Mouse (Mus musculus): ENCODE data around the gene Manba.
A peak's percentile ranks its signal among the peaks of the same experiment; 100 is the strongest.

The Manba gene

DNA sequence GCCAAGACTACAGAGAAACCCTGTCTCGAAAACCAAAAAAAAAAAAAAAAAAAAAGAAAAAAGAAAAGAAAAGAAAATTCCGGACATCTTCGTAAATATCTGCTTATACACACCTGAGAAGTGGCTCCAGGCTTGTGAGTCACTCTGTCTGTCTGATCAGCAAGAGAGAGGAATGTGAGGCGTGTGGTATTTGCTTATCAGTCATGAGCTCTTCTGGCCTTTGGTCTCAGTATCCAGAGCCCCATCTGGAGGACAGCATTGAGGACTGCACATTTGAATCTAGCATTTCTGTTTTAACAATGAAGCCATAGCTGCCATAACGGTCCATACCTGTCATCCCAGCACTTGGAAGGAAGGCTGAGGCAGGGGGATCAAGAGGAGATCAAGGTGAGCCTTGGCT, 48.7 kb downstream of the Manba start:
- no peak for DNase-seq

DNA sequence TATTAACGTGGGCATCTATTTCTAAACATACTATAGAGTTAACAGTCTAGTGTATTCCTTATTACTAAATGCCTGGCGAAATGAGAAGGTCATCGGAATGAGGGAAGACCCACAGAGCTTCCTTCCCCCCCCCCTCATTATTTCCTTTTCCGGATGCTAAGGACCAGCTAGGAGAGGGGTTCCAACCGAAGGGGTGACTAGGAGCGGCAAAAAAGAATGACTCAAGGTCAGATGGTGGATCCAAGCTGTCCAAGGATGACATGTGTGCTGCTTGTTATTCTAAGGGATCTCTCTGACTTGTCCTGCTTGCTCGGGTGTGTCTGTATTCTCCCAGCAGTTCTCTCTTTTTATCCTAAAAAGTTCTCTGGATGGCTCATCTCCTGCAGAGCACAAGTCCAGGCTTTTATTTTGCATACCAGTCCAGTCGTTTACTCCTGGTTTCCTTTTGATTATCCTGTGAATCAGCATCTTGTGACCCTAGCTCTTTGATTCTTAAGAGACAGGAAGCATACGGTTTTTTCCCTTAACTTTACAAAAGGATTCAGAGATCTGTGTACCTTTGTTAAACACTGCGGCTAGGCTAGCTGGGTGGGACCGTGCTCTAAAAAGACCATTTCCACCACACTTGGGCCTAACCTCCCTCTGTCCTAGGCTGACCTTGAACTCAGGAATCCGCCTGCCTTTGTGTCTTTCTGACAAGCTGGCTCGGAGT, 61.0 kb downstream of the Manba start:
- DNase-seq: no peak

DNA sequence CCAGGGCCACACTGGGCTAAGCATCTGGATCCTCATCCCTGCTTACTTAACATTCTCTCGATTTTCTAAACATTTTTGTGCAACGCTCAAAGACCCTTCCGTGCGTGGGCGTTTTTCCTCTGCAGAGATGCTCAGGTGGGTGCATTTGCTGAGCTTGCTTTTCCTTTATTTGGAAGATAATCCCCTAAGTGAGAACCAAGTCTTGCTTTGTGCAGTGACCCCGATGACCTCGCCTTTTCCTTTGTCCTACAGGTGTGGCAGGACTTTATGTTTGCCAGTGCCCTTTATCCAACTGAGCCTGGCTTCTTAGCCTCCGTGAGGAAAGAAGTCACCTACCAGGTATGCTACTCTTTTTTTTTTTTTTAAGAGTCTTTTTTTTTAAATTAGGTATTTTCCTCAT, 61.9 kb downstream of the Manba start:
- no peak for DNase-seq

DNA sequence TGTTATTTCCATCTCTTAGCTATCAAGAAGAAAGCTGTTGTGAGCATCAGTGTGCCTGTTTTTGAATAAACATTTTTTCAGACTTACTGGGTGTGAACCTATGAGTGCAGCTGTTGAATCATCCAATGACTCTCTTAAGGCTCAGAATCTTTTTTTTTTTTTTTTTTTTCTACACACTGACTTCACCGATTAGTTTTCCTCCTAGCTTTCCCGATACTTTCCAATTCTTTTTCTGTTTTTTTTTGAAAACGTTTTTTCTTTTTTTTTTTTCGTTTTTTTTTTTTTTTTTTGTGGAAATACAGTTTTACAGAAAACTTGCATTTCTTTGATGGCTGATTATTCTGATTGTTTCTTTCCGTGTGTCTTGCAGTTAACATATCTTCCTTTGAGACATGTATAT, 67.5 kb downstream of the Manba start:
- DNase-seq: no peak

DNA sequence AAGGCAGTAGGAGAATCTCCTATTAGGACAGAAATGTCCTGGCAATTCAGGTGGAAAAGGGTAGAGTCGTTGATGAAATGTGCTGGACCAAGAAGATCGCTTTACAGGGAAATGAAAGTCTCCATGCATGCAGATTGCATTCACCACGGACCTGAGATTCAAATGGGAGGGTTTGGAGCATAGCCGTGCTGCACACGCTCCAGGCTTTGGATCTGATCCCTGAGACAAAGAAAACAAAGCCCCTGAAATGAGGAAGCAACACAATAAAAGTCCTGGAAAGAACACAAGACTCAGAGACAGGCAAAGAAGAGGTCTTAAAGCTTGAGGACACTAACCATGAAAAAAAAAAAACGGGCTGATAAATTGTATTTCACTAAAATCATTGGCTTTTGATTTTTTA, 69.8 kb downstream of the Manba start:
- no peak for DNase-seq

DNA sequence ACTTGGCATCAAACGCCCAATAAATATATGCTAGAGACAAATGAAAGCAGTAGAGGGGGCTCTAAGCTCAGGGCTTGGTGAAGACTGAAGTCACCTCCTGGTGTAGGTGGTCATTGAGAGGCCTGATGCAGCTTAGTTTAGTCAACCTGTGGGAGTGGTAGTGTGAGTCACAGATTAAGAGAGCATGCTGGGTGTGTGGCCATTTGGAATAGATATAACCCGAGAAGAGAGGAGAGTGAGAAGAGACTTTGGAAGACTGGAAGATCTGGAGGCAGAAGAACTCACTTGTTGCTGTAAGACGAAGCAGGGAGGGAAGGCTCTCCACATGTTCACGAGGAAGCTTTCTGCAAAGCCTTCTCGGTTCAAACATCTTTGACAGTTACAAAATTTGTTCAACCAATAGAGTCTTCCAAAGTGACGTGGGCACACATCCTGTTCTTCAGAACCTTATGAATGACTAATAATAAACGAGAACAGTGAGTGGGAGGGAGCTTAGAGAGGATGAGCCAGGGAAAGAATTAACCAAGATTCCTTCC, 70.7 kb downstream of the Manba start:
- DNase-seq: no peak

DNA sequence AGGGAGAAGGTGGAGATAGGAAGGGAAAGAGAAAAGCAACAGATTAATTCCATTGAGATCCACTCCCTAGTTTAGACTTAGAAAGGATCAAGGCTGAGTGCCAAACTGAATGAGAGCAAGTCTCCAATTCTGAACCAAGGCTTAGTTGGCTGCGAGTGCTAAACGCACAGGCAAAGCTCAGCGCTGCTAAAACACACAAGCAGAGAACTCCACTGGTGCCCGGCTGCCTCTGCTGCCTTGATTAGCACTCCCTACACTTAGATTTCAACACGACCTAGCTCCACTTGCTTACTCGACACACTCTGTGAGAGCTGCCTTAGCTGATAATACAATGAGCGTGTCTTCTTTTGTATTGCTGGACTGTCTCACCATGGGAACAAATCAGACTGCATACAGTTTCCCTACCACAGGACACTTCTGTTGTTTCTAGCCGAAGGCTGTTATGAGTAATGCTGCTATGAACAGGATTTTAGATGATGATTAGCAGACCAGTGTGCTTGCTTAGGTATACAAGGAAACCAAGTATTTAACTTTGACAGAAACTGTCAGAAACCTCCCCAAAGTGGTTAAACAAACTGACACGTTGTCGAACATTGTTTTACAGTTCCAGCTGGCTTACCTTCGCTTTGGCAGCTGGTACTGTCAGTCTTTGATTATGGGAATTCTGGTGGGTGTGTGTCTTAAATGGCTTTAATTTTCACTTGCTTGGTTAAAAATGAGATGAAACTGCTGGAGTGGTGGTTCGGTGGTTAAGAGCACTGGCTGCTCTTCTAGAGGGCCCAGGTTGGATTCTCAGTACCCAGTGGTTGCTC, 71.6 kb downstream of the Manba start:
- DNase-seq: no peak

DNA sequence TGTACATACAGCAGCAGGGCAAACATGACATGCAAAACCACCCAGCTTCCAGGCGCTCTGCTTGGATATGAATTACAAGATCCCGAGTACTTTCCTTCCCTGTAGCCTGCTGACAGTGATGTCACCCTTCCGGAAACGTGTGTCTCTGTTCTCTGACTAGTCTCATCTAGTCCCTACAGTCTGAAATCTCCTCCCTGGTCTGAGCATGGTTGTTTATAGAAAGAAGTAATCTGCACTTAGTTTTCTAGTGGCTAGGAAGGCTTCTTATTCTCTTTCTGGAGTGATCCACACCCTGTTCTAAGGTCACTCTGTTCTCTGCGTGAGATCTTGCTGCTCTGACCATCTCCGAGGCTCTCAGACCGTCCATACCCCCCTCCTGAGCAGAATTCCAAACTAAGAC, 76.6 kb downstream of the Manba start:
- DNase-seq: no peak

DNA sequence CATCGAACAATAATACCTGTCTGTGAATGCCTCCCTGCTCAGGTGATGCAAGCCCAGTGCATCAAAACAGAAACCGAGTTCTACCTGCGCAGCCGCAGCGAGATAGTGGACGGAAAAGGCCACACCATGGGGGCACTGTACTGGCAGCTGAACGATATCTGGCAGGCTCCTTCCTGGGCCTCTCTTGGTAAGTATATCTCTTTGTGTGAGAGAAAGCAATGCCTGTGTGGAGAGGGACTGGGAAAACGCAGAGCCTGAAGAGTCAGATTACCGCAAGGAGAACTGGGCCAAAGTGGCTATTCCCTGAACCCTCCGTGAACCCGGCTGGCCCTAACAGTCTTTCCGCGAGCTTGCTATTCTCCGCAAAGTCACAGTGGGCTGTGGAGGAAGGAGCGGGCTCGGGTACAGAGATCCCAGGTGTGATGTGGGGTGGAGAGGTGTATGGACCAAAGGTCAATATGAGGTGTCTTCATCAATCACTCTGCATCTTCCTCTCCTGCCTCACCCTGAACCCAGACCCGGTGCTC, 77.8 kb downstream of the Manba start:
- DNase-seq: no peak

DNA sequence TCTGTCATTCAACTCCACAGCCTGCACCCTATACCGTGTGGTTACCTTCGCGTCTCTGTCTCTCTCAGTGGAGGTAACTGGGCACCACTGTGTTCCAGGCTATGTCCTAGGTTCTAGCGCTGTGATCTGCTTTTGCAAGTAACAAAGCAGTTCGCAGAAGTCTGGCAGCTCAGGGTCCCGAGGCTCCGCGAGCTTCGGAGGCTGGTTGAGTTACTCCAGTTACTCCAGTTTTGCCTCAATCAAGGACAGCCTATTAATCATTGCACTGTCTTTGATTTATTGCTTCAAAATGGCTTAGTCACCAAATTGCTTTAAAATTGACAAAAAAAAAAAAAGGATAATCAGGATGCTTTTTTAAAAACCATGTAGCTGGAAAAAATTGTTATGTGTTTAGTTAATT, 79.3 kb downstream of the Manba start:
- no peak for DNase-seq

DNA sequence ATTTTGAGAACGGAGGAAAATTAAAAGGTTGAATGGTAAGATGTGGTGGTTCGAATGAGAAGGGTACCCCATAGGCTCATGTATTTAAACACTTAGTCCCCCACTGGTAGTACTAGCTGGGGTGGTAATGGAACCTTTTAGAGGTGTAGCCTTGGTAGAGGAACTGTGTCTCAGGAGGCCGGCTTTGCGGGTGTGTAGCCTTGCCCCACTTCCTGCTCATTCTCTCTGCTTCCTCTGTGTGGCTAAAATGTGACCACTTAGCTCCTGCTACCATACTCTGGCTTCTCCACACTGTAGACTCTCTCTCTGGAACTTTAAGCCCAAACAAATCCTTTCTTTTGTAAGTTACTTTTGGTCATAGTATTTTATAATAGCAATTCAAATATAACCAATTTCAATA, 79.9 kb downstream of the Manba start:
- DNase-seq: no peak

DNA sequence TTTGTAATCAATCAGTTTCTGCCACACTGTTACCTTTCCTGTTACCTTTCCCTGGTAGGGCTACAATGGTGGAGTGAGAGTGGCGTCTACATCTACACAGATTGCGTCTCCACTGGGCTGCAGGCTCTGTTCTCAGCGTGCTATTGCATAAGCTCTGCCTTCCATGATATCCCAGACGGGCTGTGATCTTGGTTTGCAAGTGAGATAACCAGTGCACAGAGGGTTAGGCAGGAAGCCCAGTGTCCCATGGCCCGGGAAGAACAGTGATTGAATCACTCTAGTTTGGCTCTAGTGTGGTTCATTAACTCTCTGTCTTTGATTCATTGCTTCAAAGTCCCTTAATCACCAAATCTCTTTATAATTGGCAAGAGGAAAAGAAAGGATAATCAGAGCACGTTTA, 82.5 kb downstream of the Manba start:
- no peak for DNase-seq

DNA sequence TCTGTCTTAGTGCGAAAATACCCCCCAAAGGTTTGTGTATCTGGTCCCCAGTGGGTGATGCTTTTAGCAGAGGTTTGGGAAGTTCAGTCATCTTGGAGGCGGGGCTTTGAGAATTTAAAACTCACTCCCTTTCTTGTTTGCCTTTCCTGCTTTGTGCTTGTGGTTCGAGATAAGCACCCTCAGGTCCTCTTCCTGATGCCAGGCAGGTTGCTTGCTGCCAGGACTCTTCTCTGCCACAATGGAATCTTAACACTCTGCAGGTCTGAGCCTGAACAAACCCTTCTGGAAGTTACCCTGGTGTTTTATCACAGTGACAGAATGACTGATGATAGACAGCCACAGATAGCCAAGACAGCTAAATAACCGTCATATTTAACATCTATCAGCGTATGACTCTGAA, 83.2 kb downstream of the Manba start:
- DNase-seq: no peak

DNA sequence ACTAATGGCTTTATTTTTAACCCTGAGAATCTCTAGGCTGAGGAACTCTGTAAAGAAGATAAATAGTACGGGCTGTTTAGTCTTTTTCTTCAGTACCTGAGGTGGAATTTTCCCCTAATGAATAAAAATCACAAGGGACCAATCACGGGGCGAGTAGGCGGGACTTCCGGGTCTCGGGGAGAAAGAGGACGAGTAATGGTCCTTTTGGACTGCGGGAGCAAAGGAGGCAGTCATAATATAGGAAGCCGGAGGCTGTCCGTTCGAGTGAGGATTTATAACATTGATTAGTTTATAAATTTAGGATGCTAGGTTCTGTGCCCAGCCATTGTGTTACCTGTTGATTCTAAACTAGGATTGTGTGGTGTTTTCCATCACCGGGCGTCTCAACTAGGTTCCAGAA, 86.1 kb downstream of the Manba start:
- DNase-seq: no peak

DNA sequence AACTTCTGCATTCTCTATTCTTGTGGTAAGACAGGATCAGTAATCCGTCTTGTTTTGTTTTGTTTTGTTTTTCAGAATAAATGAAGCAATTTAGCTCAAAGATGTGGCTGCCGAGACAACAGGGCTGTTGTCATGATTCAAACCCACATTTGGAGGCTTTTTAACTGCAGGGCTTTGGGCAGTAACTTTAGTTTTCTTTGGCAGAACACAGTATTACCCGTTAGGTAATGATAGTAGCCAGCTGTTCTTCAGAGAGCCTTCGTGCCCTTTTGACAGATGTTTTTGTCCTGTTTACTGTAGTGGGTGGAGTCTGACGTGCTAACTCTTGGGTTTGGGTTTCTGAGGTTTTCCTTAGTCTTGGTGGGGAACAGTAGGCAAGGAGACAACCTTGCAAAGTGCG, 87.6 kb downstream of the Manba start:
- DNase-seq: no peak

DNA sequence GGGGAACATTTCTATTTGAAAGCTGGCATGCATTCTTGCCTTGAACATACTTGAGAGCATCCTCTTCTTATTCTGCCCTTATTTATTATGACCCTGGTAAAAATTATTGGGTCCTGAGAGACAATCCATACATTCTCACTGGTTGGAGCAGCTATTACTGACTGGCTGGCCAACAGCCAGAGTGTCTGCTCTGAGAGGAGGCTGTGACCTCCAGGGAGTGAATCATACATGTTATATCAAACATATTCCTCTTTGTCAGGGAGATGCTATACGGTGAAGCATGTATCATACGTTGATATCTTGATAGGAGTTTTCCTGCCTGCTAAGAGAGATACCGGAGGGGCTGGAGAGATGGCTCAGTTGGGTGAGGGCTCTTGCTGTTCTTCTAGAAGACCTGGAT, 89.7 kb downstream of the Manba start:
- no peak for DNase-seq

DNA sequence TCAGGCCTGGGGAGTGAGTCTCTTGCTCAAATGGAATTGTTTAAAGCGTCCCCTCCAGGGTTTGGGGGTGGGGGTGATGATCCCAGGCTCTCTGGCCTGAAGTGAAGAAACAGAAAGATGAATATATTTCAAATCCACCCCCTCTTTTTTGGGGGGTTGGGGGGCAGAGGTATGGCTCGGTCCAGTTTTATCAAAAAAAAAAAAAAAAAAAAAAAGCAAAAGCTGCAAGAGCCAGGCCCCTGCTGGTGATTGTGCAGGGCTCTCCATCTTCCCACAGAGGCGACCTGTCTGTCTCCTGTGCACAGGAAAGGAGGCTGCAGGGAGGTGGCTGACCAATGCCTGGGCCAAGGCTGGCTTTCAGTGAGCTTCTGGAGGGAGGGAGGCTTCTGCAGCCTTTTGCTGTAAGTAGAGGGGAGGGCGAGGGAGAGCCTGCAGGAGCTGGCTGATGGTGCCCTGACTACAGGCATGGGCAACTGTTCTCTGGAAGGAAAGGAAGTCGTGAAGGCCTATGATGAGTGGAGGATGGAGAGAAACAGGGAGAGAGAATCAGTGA, 93.3 kb downstream of the Manba start:
- no peak for DNase-seq

DNA sequence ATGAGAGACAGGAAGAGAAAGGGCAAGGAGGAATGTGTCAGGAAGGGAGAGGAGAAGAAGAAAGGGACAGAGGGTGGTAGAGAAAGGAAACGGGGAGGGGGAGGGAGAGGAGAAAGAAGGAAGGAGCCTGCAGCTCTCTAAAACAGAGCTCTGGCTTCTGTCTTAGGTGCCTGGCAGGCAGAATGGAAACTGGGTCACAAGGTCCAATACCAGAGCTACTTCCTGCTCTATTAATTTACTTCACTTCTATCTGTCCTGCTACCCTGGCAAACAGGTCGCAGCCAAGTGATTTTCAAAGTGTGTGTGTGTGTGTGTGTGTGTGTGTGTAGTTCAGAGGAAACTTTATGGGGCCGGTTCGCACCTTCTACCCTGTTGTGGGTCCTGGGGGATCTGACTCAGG, 93.8 kb downstream of the Manba start:
- no peak for DNase-seq

DNA sequence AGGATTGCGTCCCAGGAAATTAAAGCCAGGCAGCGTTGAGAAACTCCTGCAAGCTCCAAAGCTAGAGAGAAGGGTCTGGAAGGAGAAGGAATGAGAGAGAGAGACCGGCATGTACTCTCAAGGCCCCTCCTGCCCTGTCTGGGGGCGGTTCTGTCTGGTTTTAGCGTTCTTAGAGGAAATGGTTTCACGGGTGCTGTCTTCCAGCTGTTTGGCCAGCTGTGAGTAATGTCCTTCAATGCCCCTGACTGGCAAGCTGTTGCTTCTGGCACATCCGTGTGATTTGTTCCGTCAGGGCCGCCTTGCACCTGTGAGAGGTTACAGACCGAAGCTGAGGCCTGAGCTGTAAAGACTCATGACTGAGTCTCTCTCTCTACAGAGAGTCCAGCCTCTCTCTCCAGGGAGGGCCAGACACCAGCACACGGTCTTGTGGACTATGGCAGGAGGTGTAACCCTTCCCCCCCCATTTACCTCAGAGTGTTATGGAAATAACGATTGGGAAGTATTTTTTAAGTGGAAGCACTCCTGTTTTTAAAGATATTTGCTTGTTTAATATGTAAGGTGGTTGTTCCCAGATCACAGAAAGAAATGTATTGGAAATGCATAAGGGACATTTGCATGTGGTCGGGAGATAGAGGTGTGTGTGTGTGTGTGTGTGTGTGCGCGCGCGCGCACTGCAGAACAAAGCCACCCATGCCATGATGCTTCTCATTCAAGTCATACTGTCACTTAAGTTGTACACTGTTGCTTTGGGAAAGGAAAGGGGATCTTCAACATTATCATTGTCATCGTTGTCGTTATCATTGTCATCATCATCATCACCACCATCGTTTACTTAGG, 95.2 kb downstream of the Manba start:
- no peak for DNase-seq

DNA sequence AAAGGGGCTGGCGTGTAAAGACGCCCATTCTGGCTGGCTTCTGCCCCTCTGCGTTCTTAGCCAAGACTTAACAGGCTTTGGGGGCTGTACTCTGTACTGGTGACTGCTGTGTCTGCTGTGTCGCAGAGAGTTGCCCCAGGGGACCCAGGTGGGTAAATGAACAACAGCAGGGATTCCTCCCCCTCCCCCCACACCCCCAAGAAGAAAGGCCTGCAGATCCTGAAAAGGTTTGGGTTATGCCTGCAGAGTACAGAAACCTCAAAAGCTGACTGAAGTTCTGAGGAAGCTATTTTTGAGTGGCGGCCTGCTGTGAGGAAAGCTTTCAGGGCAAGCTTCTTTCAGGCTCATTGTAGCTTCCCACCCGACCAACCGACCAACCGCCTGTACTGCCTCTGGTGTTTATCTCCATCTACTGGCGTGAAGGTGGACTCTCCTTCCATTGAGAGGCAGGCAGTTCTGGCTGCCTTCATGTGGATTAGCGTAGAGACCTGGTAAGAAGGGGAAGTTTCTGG, 96.3 kb downstream of the Manba start:
- DNase-seq: peak; percentile 48

DNA sequence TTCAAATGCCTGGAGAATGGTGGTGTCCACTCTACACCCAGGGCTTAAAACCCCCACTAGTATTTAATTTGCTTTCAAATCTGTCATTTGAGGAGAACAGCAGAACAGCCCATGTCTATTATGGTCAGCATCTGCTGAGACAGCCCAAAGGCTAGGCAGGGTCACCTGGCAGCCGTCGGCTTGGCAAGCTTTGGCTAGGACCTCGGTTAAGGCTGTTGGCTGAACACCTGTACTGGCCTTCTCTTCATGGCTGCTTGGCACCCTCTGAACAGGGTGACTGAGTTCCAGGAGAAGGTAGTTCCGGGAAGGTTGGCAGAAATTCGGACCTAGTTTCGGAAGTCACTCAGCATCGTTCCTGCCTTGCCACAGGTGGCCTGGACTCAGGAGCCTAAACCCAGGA, 96.8 kb downstream of the Manba start:
- DNase-seq: no peak

DNA sequence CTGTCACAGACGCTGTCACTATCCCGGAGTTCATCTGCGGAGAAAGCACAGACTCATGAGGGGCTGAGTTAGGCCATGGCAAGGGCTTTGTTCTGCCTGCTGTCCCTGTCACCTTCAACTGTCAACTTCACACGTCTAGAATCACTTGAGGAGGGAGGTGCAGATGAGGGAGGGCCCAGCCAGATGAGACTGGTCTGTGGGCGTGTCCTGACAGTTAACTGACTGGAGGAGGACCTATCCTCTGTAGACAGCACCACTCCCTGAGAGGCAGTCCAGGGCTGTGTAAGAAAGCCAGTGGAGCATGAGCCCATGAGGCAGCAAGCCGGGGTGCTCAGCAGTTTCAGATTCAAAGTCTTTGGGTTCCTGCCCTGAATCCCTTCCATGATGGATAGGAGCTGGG, 100.1 kb downstream of the Manba start:
- peak; percentile 77 for DNase-seq

DNA sequence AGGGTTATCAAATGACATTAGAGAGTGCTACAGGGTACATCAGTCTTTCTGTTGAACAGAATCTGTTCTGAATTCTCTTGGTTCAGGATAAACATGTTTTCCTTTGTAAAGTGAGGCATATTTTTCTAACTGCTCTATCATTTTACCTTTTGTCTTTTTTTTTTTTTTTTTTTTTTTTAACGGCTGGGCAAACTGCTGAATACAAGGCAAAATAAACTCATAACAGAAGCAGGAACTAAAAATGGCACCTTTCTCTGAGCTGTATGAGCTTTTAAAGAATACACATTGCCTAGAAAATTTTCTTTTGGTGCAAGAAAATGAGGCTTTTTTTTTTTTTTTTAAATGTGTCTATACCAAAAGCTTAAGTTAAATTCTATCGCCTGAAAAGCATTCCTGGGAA, 100.6 kb downstream of the Manba start:
- DNase-seq: no peak
